Mouse (Mus musculus): ENCODE data around the gene Borcs6.

Borcs6 gene

GRCm38 (mm10) chr11:69050748-69051147 is 8.8 kb upstream of the Borcs6 start:
- no peak for DNase-seq

DNA sequence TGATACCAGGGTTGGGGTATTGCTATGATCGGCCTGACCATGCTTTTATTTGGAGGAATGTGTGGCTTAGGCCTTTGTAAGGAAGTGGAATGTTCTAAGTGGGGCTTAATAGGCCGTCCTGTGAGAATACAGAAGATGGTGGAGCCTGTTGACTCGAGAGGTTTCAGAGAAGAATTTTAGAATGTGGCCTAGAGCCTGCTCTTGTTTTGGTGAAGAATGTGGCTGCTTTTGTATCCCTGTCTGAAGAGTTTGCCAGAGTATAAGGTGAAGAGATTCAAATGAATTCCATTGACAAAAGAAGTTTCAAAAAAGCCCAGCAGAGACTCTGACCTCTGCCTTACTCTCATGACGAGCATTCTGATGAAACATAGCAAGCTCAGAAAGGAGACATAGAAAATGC is 7.7 kb upstream of the Borcs6 start:
- no peak for DNase-seq

GRCm38 (mm10) chr11:69052824-69053421 is 6.6 kb upstream of the Borcs6 start:
- DNase-seq = no peak

GRCm38 (mm10) chr11:69053848-69054247 is 5.7 kb upstream of the Borcs6 start:
- no peak for DNase-seq

DNA sequence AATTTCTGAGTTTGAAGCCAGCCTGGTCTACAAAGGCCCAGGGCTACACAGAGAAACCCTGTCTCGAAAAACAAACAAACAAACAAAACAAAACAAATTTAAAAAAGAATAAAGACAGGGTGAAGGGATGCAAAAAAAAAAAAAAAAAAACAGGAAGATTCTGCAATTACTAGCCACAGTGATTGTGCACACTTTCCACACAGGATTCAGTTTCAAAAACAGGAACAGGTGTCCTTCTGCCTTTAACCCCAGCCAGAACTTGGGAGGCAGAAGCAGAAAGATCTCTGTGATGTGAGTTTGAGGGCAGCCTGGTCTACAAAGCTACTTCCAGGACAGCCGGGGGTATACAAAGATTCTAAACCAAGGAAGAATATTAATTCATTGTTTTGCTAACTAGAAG is 1.3 kb upstream of the Borcs6 start:
- no peak for DNase-seq

DNA sequence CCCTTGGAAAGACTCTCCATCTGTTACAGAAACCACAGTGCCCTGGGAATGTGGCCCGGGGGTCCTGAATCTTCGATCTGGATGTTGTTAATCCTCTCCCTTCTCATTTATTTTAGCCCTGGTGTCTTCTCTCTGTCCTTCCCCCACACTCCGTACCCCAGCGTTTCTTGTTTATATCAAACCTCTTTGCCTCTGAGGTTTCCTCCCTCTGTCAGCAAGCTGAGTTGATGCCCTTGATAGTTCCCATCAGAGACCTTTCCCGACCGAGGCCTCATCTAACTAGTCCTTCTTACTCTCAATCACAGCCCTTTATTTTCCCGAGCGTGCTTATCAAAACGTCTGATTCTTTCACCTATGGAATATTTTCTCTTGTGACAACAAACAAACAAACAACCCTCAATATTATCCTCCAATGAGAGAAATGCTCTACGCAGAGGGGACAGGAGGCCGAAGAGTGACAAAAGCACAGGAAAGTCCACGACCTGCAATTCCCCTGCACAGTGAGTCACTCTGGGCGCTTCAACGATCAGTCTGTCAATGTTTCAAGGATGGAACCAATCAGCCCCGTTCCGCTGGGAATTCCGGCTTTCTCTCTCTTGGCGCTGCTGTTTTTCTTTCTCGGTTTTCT is 674 bp upstream of the Borcs6 start:
- no peak for DNase-seq

GRCm38 (mm10) chr11:69059975-69060411 is 476 bp downstream of the Borcs6 start:
- DNase-seq = no peak

- DNase-seq = peak; percentile 51
Observed at GRCm38 (mm10) chr11:69060448-69061254, 1.1 kb downstream of the Borcs6 start.

- DNase-seq = peak; percentile 40
Observed at GRCm38 (mm10) chr11:69061255-69061912, 1.9 kb downstream of the Borcs6 start.

DNA sequence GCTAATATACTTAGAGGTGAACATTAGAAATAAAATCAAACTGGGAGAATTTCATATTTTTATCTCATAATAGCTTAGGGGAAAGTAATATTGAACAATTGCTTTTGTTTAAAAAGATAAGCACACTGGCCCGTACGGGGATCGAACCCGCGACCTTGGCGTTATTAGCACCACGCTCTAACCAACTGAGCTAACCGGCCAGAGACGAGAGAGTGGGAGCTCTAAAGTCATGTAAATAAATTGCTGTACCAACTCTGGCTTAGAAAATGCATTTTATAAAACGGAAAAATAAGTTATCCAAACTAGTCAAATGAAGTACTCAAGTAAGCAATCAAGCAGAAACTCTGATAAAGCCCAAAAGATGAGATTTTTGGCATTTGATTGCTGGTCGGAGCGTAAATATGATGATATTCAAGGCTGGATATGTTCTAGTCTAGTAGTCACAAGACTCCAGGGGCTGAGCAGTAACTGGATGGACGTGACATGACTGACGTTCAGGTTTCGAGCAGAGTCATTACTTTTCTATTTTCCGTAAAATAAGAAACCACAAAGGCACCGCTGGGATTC is 2.8 kb downstream of the Borcs6 start:
- peak; percentile 83 for DNase-seq

DNA sequence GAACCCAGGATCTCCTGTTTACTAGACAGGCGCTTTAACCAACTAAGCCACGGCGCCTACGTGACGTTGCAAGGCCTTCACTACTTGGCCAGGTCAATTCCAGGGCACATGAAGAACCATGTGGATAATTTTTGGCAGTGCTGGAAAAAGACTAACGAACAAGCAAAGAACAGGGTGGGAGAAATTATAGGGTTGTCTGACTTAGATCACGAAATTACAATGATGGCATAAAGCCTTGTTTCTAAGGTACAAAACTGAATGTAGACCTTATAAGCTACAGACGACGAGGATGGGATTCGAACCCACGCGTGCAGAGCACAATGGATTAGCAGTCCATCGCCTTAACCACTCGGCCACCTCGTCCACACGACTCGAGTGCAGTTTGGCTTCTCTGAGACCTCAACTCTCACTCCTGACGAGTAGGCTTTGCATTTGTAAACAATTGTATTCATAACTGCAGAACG is 3.3 kb downstream of the Borcs6 start:
- peak; percentile 97 for DNase-seq

DNA sequence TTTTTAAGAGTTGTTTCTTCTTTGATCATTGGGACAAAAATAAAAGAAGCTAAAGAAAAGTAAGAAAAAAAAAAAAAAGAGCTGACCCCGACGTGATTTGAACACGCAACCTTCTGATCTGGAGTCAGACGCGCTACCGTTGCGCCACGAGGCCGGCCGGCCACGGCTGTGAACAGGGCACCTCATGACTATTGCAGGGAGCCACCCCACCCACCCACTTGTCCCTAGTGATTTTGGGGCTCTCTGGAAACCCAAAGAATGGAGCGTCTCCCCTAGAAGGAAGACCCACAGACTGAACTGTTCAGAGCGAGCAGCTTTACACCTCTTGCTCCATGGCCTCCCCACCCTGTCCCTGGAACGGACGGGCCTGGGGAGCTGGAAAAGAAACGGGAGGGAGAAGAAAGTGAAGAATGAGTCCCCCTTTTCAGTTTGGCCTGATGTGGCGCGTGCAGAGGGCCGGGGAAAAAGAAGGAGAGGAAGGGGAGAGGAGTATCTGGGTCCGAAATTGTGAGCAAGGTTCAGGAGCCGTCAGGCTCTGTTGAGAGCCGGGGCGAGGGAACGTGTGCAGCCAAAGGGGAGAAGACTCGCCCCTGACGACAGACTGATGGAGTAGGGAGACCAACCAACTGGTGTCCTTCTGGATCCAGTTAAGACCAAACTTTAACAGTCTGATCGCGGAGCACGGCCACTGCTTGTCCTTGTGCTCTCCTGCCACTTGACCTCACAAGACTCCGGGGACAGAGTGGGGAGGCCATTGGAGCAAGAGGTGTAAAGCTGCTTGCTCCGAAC is 4.1 kb downstream of the Borcs6 start:
- peak; percentile 80 for DNase-seq

- DNase-seq = peak; percentile 30
Observed at GRCm38 (mm10) chr11:69064259-69065133, 5.0 kb downstream of the Borcs6 start.

- no peak for DNase-seq
Observed at GRCm38 (mm10) chr11:69065394-69065925, 5.9 kb downstream of the Borcs6 start.

DNA sequence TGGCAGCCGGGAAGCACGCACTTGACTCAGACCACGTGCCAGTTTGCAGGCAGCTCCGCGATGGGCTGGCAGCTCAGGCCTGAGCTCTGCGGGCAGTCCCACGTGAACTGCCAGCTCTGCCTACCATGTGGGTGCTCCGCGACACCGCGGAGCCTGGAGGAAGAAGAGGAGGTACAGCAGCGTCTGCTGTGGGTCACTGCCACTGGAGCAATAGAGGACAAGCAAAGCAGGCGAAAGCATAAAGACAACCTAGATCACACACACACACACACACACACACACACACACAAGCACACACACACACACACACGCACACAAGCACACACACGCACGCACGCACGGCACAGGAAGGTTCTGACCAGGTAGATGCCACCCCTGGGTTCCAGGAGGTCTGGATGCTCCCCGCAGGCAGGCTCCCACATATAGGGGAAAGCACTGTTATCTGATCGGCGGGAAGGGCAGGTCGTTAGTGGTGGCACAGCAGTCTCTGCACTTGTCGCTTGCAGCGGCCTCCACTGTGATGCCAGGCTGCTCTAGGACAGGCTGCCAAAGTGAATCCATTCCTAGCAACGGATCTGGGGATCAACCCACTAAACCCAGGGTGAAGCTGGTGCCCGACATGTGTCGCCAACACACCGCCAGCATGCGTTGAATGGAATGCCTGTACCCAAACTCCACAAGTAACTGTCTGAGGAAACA is 6.8 kb downstream of the Borcs6 start:
- peak; percentile 60 for DNase-seq

GRCm38 (mm10) chr11:69066956-69067355 is 7.4 kb downstream of the Borcs6 start:
- DNase-seq = peak; percentile 90

GRCm38 (mm10) chr11:69067601-69068000 is 8.1 kb downstream of the Borcs6 start:
- DNase-seq = peak; percentile 32

GRCm38 (mm10) chr11:69070093-69070492 is 10.6 kb downstream of the Borcs6 start:
- DNase-seq = no peak

DNA sequence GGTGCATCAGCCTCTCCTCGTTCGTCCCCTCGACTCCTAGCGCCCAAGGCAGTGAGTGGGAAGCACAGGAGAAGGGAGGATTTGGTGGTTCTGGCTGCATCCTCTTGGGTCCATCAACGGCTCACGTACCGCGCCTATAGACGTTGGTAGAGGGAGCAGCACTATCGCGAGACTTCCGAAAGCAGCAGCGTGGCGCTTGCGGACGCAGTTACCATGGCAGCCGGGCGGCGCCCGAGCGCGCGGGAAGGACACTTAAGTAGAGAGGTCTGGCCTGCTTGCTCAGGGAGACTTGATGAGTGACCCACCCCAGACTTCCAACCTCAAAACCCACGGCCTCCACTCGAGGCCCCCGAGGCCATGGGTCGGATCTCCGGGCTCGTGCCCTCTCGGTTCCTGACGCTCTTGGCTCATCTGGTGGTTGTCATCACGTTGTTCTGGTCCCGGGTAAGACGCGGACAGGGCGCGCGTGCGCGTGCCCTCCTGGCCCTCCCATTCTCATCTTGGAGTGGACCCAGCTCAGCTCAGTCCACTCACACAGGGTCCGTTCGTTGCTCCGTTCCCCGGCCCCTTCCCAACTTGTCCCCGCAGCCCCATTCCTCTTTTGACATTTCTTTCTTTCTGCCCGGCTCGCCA is 11.2 kb downstream of the Borcs6 start, which contains the start of gene Tmem107:
TSS of gene Tmem107 (plus strand) at position 217 of the 633 bp plus-strand sequence.
- DNase-seq = peak; percentile 93

Data from cerebellum, adult 8-10 months (tissue).